Mouse (Mus musculus) 3134 (cell line): ENCODE results near the gene Cdc42bpa.

ENCODE experiments used
- DNase-seq: peaks from one replicate; pipeline ENCODE4 v3.0.0-alpha.2; 2011; ENCODE audit warnings: low spot score; ENCODE audit not compliant: insufficient read length; ENCODE audit errors: extremely low read depth

The Cdc42bpa gene

DNA sequence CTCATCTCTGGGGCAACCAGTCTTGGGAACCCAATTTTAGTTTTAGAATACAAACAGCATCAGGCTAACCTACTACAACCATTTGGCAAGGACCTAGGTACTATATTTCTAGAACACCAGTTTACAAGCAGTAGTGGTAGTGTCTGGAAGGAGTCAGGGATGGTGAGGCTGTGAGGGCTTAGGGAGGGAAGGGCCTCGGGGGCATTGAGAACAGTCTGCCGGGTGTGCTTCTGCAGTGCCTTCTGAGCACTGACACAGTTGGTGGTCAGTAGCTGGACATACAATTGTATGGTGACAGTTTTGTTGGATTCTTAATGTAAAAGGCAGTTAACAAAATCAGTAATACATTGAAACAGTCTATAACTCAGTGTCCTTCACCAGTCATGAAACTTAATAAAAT lies 200.3 kb downstream of the Cdc42bpa start:
- no peak for DNase-seq

DNA sequence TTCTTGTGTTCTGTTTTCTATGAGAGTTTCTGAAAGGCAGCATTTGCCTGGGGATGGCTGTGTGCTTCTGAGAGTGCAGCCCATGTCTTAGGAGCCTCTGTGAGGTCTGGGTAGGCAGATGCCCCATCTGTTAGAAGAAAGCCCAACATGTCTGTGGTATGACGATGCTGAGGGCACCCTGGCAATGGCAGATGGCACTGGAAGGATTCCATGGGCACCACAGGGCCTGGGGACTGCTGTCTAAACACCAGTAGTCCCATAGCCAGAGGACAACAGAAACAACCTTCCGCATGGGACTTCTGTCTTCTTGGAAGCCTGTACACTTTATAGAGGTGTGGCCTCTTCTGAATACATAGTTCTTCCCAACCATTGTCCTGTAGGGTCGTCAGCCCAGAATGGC lies 200.9 kb downstream of the Cdc42bpa start:
- DNase-seq = no peak

DNA sequence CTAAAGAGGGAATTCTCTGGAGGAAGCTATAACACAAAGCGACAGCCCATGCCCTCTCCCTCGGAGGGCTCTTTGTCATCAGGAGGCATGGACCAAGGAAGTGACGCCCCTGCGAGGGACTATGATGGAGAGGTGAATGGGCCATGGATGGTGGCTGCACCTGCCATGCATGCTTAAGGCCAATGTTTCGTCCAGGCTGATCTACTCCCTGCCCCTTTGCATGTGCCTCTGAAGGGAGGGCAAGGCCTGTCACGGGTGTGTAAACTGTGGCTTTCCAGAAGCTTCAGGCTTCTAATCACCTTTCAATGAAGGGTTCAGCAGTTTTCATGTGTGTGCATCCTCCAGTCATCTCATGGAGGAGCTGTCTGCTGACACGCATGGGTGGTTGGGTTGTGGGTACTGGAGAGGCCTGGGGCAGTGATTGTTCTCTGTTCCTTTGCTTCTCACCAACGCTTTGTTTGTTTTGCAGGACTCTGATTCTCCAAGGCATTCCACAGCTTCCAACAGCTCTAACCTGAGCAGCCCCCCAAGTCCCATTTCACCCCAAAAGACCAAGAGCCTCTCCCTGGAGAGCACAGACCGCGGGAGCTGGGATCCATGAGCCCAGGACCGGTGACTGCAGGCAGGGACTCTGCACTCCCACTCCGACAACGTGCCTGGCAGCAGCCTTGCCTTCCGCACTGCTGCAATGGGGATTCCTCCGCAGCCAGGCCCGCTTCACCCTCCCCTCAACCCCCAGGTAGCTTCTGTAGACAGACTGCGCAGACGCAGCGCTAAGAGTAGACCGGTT lies 201.5 kb downstream of the Cdc42bpa start:
- no peak for DNase-seq

DNA sequence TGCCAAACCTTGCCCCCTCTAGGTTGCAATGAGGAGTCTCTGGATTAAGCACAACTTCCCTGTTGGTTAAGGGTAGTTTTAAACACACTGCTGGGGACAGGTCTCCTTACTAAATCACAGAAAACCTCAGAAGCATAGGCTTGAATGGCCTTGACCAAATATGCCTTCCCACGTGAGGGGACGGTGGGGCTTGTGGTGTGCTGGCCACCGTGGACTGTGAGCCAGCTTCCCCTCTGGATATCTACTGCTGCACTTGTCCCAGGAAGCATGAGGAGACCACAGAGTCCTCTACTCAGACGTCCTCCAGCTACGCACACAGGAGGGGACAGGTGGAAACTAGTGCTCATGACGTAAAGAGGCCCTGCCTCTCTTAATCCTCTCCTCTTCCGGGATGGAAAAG lies 202.7 kb downstream of the Cdc42bpa start:
- no peak for DNase-seq

DNA sequence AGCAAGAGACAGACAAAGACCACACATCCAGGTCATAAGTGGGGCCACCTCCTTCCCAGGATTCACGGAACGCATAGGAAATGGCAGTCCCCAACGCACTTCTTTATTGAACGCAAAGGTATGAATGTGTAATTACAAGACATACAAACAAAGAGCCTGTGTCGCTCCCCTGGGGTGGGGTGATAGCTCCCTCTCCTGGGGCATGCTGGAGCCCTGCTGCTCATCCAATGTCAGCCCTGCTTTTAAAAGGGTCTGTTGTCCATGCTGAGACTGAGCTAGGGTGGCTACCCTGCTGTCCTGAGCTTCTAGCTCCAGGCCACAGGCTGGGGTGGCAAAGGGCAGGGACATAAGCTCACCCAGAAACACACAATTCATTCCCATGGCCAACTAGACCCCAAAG lies 206.3 kb downstream of the Cdc42bpa start:
- DNase-seq = no peak

DNA sequence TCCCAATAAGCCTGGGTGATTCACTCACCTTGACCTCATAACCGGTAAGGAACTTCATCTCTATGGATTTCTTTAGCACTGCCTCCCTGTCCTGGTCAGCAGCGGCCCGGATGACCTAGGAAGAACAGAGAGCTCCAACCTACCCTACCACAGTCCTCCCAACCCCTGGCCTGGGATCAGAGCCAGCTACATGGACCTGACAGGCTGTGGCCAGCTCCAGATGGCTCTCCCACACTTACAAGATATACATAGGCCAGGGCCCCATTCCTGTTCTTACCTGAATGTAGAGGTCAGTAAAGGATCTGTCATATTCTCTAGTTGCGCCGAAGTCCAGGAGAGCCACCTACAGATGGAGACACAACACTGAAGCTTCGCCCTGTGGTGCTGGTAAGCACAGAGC lies 208.0 kb downstream of the Cdc42bpa start:
- DNase-seq = no peak

DNA sequence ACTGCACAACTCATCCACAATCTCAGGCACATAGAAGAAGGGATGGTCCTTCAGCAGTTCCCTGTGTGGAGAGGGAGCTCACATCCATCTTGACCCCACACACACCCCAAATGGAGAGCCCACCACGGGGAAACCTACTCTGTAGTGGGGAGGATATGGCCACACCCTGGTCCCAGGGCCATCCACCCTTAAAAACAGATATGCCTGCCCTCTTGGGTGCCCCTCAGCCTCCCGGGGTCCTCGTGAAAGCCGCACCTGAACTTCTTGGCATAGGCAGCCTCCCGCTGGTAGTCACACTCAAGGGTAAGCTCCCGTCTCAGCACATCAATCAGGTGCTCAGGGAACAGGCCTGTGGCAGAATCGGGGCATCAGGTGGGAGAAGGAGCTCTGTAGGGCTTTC lies 208.9 kb downstream of the Cdc42bpa start:
- no peak for DNase-seq

DNA sequence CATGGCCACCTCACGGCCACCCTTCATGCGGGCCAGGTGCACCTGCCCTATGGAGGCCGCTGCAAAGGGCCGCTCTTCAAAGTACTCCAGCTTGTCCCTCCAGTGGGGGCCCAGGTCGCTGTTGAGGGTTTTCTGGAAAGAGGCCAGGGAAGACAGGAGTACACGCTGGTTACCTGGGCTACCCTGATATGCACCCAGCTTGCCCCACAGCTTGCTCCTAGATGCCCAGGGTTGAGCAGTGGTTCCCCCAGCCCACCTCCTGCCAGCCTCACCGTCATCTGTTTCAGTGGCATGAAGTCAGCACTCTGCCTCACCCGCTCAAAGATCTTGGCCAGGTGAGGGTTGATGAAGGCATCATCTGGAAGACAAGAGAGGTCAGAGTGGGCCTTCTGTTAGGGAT lies 209.8 kb downstream of the Cdc42bpa start:
- DNase-seq = no peak

DNA sequence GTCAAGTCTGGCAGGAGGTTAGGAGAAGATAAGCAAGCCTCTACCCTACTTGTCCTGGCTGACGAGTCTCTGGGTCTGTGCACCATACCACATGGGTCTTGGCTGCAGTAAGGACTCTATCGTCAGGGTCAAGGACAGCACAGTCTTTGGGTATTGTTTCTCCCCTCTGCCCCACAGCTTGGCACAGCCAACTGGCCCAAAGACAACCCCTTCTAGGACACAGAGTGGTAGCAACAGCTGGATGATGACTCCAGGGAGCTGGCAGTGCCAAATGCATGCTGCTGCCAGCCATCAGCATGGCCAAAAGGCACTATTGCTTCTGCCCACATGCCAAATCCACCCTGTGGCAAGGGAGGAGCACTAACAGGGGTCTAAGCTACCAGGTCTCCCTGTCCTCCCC lies 211.6 kb downstream of the Cdc42bpa start:
- DNase-seq = no peak

DNA sequence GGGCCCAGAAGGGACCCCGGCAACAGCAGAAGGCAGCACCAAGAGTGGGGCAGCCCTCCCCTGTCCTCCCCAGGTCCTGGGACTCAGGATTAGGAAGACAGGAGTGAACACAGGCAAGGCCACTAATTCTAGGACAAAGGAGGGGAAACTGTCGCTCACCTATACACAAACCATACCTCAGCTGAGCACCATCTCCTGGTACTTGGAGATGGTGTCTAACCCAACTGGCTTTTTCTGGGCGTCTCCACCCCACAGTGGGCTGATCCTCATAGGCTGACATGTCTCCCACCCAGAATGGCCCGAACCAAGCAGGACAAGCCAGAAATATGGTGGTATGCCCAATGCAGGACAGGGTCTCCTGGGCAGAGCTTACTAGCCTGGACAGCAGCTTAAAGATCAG lies 212.3 kb downstream of the Cdc42bpa start:
- DNase-seq = no peak

DNA sequence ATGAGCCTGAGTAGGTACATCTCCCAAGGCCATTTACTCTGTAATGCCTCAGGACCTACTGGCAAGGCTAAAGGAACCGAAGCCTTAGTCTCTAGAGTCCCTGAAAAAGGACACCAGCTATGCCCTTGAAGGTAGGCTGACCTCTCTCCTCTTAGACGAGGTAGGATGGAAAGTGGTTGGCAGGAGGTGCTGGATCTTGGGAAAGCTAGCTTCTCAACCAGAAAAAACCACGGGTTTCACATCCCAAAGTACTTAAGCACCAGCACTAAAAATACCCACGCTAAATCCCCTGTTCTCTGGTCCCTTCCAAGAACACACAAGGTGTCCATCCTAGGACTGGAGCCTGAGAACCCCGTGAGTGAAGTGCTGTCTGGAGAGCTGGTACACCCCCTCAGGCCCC lies 212.7 kb downstream of the Cdc42bpa start:
- DNase-seq = no peak

DNA sequence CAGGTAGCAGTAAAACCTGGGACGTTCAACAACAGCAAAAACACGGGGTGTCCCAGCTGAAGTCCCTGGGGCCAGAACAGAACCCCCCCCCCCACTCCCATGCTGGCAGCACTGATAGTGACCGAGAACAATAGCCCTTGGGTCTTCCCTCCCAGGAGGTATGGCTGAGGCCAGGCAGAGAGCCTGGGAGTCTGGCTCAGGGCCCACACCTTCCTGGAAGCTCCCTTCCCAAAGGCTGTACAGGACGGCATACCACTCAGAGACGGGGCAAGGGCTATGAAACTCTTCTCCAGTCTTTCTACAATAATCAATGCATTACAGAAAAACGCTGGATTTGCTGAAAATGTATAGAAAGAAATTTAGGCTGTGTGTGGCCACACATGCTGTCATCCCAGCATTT lies 214.4 kb downstream of the Cdc42bpa start:
- DNase-seq = no peak

DNA sequence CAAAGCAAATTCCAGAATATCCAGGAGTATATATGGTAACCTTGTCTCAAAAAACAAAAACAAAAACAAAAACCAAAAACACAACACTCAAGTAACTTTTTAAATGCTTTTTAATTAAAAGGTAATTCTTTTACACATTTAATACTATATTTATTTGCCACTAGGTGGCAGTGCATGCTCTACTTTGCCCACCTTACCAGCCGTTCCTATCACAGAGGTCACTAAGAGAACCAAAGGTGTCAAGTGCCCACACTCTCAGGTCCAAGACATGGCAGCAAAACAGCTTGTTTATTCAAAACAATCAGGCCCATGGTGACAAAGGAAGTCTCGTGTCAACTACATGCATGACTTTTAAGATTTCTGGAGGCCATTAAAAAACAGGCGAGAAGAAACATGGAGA lies 214.9 kb downstream of the Cdc42bpa start:
- no peak for DNase-seq

DNA sequence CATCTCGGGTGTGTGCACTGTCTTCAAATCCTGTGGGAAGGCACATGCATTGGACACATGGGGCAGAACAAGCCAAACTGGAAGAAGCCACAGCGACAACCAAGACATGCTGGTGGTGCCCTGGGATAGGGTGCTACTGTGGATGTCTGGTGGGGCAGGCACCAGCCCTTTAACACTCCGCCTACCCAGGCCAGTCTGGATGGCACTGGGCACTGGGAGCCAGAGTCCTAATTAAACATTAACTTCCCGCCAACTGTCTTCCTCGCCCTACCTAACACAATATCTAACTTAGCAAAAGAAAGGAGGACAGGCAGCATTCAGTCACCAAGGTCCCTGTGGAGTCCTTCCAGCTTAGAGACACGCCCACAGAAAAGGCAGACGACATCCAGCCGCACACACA lies 215.4 kb downstream of the Cdc42bpa start:
- no peak for DNase-seq

DNA sequence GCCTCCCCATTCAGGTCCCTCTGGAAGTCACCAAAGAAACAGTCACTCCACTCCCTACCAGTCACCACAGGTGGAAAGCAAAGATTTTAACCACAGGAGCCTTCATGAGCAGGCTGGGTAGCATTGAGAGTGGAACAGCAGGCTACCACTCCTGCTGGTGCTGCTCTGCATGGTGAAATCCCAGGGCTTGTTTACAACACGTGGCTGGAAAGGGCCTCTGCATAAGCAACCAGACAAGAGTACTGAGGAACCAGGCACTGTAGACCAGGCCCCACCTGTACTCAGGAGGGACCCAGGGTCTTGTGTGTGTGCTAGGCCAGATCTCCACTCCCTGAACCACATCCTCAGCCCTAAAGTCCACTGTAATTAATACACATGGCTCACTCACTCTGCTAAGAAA lies 216.5 kb downstream of the Cdc42bpa start:
- no peak for DNase-seq

DNA sequence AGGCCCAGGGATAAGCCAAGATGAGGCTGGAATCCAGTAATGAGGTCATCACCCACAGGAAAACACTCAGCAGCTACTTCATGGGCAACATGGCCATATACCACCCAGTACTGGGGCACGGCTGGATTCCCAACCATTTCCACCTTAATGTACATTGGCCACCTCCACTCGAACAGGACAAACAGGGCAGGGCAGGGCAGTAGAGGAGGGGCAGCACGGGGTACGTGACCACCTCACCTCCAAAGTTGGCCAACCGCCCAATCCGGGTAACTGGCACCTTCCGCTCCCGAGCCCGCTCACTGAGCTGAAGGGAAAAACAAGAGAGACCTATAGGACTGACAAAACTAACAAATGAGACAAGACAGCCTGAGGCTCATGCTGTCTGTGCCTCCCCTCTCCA lies 218.1 kb downstream of the Cdc42bpa start:
- DNase-seq = no peak

DNA sequence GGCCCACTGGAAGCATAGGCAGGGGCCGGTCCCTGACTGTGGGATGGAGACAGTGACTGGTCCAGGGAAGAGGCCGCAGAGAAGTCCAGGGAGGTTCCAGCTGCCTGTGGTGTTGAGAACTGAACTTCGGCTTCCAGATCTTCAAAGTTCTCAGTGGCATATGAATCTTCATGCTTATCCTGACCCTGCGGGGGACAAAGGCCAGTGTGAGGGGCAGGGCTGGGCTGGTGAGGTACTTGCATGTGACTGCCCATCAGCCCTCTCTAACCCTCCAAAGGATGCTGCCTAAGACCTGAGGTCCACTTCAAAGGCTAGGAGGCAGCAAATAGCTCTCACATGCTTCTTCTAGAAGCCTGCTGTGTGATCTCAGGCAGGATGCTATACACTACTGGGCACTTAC lies 218.8 kb downstream of the Cdc42bpa start:
- no peak for DNase-seq

DNA sequence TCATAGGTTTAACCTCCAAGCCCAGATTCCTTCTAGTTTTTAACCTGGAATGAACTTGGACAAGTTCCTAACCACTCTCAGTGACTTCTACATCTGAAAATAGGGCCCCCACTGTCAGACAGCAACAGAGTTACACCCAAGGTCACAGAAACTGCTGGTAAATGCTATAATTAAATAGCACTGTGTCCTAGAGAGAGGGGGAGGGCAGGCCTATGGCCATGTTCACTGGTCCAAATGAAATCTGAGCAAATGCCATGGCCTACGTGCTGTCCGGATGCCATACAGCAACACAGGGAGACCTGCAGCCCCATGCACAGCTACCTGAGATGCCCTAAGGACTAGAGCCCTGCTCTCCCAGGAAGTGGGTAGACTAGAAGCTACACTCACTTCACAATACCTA lies 219.6 kb downstream of the Cdc42bpa start:
- no peak for DNase-seq

DNA sequence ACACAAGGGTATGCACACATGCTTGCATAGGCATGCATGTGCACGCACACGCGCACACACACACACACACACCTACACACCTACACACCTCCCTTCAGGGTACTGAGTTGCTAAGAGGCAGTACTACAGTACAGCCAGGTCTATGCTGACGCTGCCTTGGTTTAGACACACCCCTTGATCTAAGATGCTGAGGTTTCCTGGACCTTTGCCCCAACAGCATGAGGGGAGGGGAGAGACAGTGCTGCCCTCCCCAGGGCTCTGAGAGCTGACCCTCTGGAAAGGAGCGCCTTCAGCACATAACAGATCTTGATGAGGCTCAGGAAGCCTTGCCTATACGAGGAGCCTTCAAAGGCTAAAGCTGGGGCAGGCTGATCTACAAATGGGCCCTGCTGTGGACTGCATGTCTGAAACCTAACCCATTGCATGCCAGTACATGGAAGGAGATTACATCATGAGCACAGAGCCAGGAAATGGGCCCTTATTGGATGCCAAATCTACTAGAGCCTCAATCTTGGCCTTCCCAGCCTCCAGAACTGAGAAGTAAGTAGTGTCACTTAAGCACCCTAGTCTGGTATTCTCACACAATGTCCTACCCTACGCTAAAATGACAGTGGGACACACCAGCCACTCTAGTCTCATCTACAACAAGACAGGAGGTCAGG lies 221.2 kb downstream of the Cdc42bpa start:
- no peak for DNase-seq

DNA sequence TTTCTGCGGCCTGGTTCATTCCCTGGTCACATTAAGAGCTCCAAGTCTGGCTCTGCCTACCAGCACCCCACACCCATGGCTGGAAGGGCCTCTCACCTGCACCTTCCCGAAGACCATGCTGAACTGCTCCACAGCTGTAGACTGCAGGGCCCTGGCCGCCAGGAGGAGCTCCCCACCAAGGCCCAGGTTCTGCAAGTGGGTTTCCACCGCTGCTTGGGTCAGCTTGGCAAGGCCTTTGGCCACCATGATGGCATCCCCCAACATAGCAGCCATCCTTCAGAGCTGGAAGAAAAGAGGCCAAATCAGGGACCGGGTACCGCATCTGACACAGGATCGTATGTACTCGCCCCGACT lies 221.7 kb downstream of the Cdc42bpa start:
- DNase-seq = no peak

DNA sequence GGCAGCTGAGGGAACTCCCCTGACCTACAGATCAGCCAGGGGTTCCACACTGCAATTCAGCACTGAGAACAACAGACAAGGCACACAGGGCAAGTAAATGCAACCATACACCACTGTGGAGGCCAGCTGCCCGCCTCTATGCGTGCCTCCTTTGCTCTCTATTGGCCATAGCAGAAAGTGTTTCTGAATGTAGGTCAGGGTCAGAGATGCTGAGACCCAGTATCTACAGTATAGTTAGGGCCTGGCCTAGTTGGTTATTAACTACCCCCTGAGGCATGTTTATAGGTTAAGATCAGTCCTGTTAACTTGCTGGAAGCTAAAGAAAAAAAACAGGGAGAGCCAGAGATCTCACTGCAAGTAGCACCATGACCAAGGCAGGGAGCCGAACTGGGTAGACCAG lies 222.5 kb downstream of the Cdc42bpa start:
- no peak for DNase-seq

DNA sequence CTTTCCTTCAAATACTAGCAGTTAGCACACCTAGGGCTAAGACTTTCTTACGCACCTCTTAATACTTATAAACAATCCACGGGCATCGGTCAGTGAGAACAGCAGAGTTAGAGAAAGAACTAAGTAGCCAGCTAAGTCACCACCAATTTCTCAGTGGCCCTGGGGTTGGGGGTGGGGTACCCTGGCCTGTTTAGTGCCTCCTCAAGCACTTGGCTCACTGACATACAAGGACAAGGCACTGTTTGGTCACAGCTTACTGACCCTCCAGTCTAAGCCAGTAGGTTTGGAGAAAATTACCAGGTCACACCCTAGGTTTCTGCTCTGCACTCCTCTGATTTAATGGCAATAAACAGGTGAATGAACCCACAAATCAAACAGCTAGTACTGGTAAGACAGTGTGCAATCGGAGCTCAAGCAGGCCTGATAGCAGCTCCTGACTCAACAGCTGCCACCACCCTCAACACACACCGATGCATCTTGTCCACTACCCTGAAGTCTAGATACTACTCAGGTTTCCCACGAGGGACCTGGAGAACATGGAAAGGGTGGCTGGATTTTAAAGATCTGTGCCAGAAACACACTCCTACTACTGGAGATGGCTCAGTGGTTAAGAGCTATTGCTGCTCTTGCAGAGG lies 223.4 kb downstream of the Cdc42bpa start:
- DNase-seq = no peak
